18 mouse cellular contexts compared by ENCODE assay signal in genomic region chr3:72727403-72727802, GRCm38 (mm10).
"Had no signal": no experiment of that assay in that cellular context is flagged by ENCODE, and none has a peak within 500 bp of the region (broad histone marks: within the 10 kb centered on the region; RNA-seq: fewer than 3 reads in every experiment).

No protein-coding gene starts in this region.

- H3K9me3 ChIP-seq: kidney, embryonic 15.5 days; limb, embryonic 10.5 days; limb, embryonic 13.5 days; liver, embryonic 12.5 days; liver, embryonic 15.5 days; lung, embryonic 15.5 days; megakaryocyte, embryonic 14.5 days; midbrain, embryonic 12.5 days had no signal

- H3K9ac ChIP-seq: kidney, embryonic 15.5 days; limb, embryonic 13.5 days; liver, embryonic 12.5 days; liver, embryonic 15.5 days; lung, embryonic 15.5 days; midbrain, embryonic 12.5 days had no signal

- H3K36me3 ChIP-seq: kidney, embryonic 15.5 days; limb, embryonic 10.5 days; limb, embryonic 13.5 days; liver, embryonic 12.5 days; liver, embryonic 15.5 days; lung, embryonic 15.5 days; midbrain, embryonic 12.5 days had no signal

- H3K4me1 ChIP-seq: kidney, embryonic 15.5 days; limb, embryonic 10.5 days; limb, embryonic 13.5 days; liver, embryonic 12.5 days; liver, embryonic 15.5 days; lung, embryonic 15.5 days; megakaryocyte, embryonic 14.5 days; midbrain, embryonic 12.5 days had no signal

- H3K27ac ChIP-seq: kidney, embryonic 15.5 days; limb, embryonic 10.5 days; limb, embryonic 13.5 days; liver, embryonic 12.5 days; liver, embryonic 15.5 days; lung, embryonic 15.5 days; midbrain, embryonic 12.5 days had no signal

- ATAC-seq: liver, embryonic 12.5 days had no signal

- DNase-seq: kidney, adult 11 months; kidney, adult 8-10 months; kidney, postnatal 10 days; kidney, postnatal 36 days; liver; lung, adult 18-20 months; lung, postnatal 10 days; lung, postnatal 36 days; thymus, adult 18-20 months; thymus, postnatal 4 days had no signal

- H3K27me3 ChIP-seq: kidney, embryonic 15.5 days; limb, embryonic 13.5 days; liver, embryonic 12.5 days; liver, embryonic 15.5 days; lung, embryonic 15.5 days; megakaryocyte, embryonic 14.5 days; midbrain, embryonic 12.5 days had no signal

- H3K4me3 ChIP-seq: kidney, embryonic 15.5 days; limb, embryonic 10.5 days; limb, embryonic 13.5 days; liver, embryonic 12.5 days; liver, embryonic 15.5 days; lung, embryonic 15.5 days; megakaryocyte, embryonic 14.5 days; midbrain, embryonic 12.5 days had no signal

- H3K4me2 ChIP-seq: kidney, embryonic 15.5 days; limb, embryonic 13.5 days; liver, embryonic 12.5 days; liver, embryonic 15.5 days; lung, embryonic 15.5 days; midbrain, embryonic 12.5 days had no signal
